Mouse (Mus musculus): ENCODE results near the gene Dnah8.

DNA sequence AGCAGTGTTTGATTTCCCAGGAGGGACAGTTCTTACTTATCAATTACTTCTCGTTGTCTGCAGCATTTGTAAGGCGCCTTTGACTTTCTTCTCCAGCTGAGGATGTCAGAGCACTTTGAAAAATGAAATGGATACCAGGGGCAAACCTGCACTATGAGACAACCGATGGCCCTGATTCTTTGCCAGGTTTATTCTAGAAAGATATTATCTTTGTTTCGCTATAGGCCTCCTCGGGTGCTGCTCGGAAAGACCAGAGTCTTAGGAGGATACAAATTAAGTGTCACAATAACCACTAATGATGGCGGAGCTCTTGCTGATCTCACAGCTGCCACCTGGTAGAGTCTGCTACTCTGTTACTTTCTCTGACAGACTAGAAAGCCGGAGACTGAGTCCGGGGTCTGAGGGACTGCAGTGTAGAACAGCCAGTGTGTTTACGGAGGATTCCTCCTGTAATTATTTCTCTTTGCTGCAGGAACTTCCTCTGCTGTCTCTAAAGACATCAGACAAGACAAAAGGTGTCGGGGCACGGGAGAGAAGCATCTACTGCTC lies 181.4 kb downstream of the Dnah8 start:
- TF ChIP-seq CTCF (IDR thresholded peaks at IDR 0.05) (no peak), EP300 (IDR thresholded peaks at IDR 0.05) (no peak)
